Mouse (Mus musculus) midbrain, postnatal 0 days (tissue): ENCODE data around the gene AI413582. TPM values are rescaled to one million over a fixed set of nuclear protein-coding genes. Genes with fewer than 3 reads are reported as not detected.

Experiments used
- ATAC-seq: fragments of 200-750 bp; cut with Nextera tagmentation; 2 replicates; pipeline ENCODE4 v1.8.0; 2017; ENCODE audit warnings: moderate number of reproducible peaks, mild to moderate bottlenecking, moderate TSS enrichment, moderate library complexity; ENCODE audit not compliant: low FRiP score
- DNase-seq: peaks from one replicate; pipeline ENCODE4 v3.0.0-alpha.2; 2015; ENCODE audit warnings: low spot score
- H3K27ac ChIP-seq: fragments of 300-500 bp; sonication (generic); 2 replicates; pipeline ENCODE4 v1.5.1; 2014; ENCODE audit warnings: low read depth, mild to moderate bottlenecking, low read length, mixed read lengths
- H3K27me3 ChIP-seq: fragments of 300-500 bp; sonication (generic); 2 replicates; pipeline ENCODE4 v1.6.1; 2014; ENCODE audit warnings: low read length, control low read depth, mixed read lengths; ENCODE audit not compliant: insufficient read depth
- H3K36me3 ChIP-seq: fragments of 300-500 bp; sonication (generic); 2 replicates; pipeline ENCODE4 v1.6.1; 2014; ENCODE audit warnings: low read length, control low read depth, mixed read lengths; ENCODE audit not compliant: insufficient read depth
- H3K4me1 ChIP-seq: fragments of 300-500 bp; sonication (generic); 2 replicates; pipeline ENCODE4 v1.6.1; 2014; ENCODE audit warnings: mild to moderate bottlenecking, control low read depth, antibody characterized with exemption, low read length, mixed read lengths; ENCODE audit not compliant: insufficient read depth
- H3K4me2 ChIP-seq: fragments of 300-500 bp; sonication (generic); 2 replicates; pipeline ENCODE4 v1.6.1; 2014; ENCODE audit warnings: low read depth, mild to moderate bottlenecking, low read length, mixed read lengths; ENCODE audit not compliant: poor library complexity, severe bottlenecking
- H3K4me3 ChIP-seq: fragments of 300-500 bp; sonication (generic); 2 replicates; pipeline ENCODE4 v1.5.1; 2014; ENCODE audit warnings: low read depth, mild to moderate bottlenecking, low read length, moderate library complexity
- H3K9ac ChIP-seq: fragments of 300-500 bp; sonication (generic); replicated peaks from 2 replicates; pipeline ENCODE4 v1.6.1; 2014; ENCODE audit warnings: mild to moderate bottlenecking, low read length, moderate library complexity, mixed read lengths; ENCODE audit not compliant: poor library complexity, severe bottlenecking
- H3K9me3 ChIP-seq: fragments of 300-500 bp; sonication (generic); 2 replicates; pipeline ENCODE4 v1.6.1; 2016; ENCODE audit warnings: low read length, control low read depth
- CTCF ChIP-seq: IDR thresholded peaks from 2 replicates; pipeline ENCODE4 v1.5.1; 2016; ENCODE audit warnings: antibody characterized with exemption, mild to moderate bottlenecking
- WGBS: fragments of 180-500 bp; shearing (Covaris S2); extraction: QIAGEN DNeasy Blood & Tissue Kit; methylation state at CpG from one replicate; pipeline ENCODE4 v1.1.7; 2014; 5-methylcytosine and 5-hydroxymethylcytosine counted together
- polyA plus RNA-seq: library from polyadenylated mRNA; unstranded; fragments of >200 nt; fragmentation: Nextera tagmentation; extraction: Ambion mirVana; gene quantifications from 2 replicates; pipeline ENCODE4 v1.2.1, GENCODE M21; 2015
- total RNA-seq: library from RNA; depleted of rRNA; stranded (reverse); fragments of >200 nt; gene quantifications from 2 replicates; pipeline ENCODE4 v1.2.3, GENCODE M21; 2014

AI413582 gene
- total and polyA plus RNA-seq, 2 experiments from 2014 or later: 80.2 to 88.8 TPM

GRCm38 (mm10) chr17:27575116-27575776 is 9.7 kb upstream of the AI413582 start:
- peaks cover 15% of the 10 kb centered on the region for H3K36me3 ChIP-seq
- DNase-seq (no peak), ATAC-seq (no peak)
- no peak for TF ChIP-seq CTCF
- 83% methylated on average over 10 of the region's 10 CpGs for WGBS
- H3K4me1 ChIP-seq: no peaks in the 10 kb centered on the region
- no peak overlapping the region for H3K9ac ChIP-seq
- no peak overlapping the region for H3K4me2 ChIP-seq
- H3K27me3 ChIP-seq: no peaks in the 10 kb centered on the region
- no peaks in the 10 kb centered on the region for H3K9me3 ChIP-seq
- no peak overlapping the region for H3K4me3 ChIP-seq
- H3K27ac ChIP-seq: no peak overlapping the region; the same call in 1 of the 2 replicates

GRCm38 (mm10) chr17:27574470-27575115 is 9.0 kb upstream of the AI413582 start:
- peak; percentile 60; the same call in 1 of the 2 replicates for ATAC-seq
- TF ChIP-seq CTCF: no peak
- H3K9ac ChIP-seq: no peak overlapping the region
- 86% methylated on average over 15 of the region's 16 CpGs for WGBS
- no peak overlapping the region for H3K27ac ChIP-seq
- peak; percentile 85 for DNase-seq
- no peak overlapping the region for H3K4me2 ChIP-seq
- no peaks in the 10 kb centered on the region for H3K27me3 ChIP-seq
- peaks cover 13% of the 10 kb centered on the region for H3K36me3 ChIP-seq
- no peaks in the 10 kb centered on the region for H3K4me1 ChIP-seq
- H3K9me3 ChIP-seq: no peaks in the 10 kb centered on the region
- no peak overlapping the region for H3K4me3 ChIP-seq

GRCm38 (mm10) chr17:27573772-27574320 is 8.3 kb upstream of the AI413582 start:
- no peak overlapping the region for H3K27ac ChIP-seq
- peaks cover 9% of the 10 kb centered on the region for H3K36me3 ChIP-seq
- TF ChIP-seq CTCF: no peak
- H3K9me3 ChIP-seq: no peaks in the 10 kb centered on the region
- H3K27me3 ChIP-seq: no peaks in the 10 kb centered on the region
- H3K4me3 ChIP-seq: no peak overlapping the region
- ATAC-seq (no peak), DNase-seq (no peak)
- no peaks in the 10 kb centered on the region for H3K4me1 ChIP-seq
- H3K9ac ChIP-seq: no peak overlapping the region
- WGBS: 86% methylated on average over 10 of the region's 10 CpGs
- no peak overlapping the region for H3K4me2 ChIP-seq

- H3K9me3 ChIP-seq: no peaks in the 10 kb centered on the region
- WGBS: 73% methylated on average over 8 of the region's 8 CpGs
- no peaks in the 10 kb centered on the region; the same call in 1 of the 2 replicates for H3K36me3 ChIP-seq
- H3K4me2 ChIP-seq: no peak overlapping the region
- DNase-seq: no peak
- H3K4me1 ChIP-seq: no peaks in the 10 kb centered on the region
- no peaks in the 10 kb centered on the region for H3K27me3 ChIP-seq
- H3K9ac ChIP-seq: no peak overlapping the region
- no peak overlapping the region for H3K4me3 ChIP-seq
- no peak for ATAC-seq
- no peak for TF ChIP-seq CTCF
- H3K27ac ChIP-seq: no peak overlapping the region
Observed at GRCm38 (mm10) chr17:27571315-27571714, 5.8 kb upstream of the AI413582 start.

- no peak overlapping the region for H3K27ac ChIP-seq
Observed at GRCm38 (mm10) chr17:27568228-27568627, 2.7 kb upstream of the AI413582 start.

GRCm38 (mm10) chr17:27565942-27566267 is 349 bp upstream of the AI413582 start:
- H3K4me1 ChIP-seq: peaks cover 4% of the 10 kb centered on the region
- DNase-seq (no peak), ATAC-seq (no peak)
- peak overlapping the region; percentile 85 for H3K4me2 ChIP-seq
- WGBS: under 1% methylated on average over 13 of the region's 13 CpGs
- H3K27me3 ChIP-seq: no peaks in the 10 kb centered on the region
- peak overlapping the region; percentile 72 for H3K27ac ChIP-seq
- H3K36me3 ChIP-seq: peaks cover 5% of the 10 kb centered on the region; the same call in 1 of the 2 replicates
- TF ChIP-seq CTCF: no peak
- no peaks in the 10 kb centered on the region for H3K9me3 ChIP-seq
- peak overlapping the region; percentile 68 for H3K4me3 ChIP-seq
- H3K9ac ChIP-seq: peak overlapping the region; percentile 68

More at GRCm38 (mm10) chr17:27568228-27568627, 2.7 kb upstream of the AI413582 start:
- WGBS: 85% methylated on average over 5 of the region's 5 CpGs
- H3K4me1 ChIP-seq: peaks cover 4% of the 10 kb centered on the region
- no peak overlapping the region for H3K4me3 ChIP-seq
- no peak for TF ChIP-seq CTCF
- H3K4me2 ChIP-seq: no peak overlapping the region
- H3K27me3 ChIP-seq: no peaks in the 10 kb centered on the region
- DNase-seq: no peak
- H3K9ac ChIP-seq: no peak overlapping the region
- ATAC-seq: no peak
- H3K9me3 ChIP-seq: no peaks in the 10 kb centered on the region
- no peaks in the 10 kb centered on the region for H3K36me3 ChIP-seq
